Mouse (Mus musculus): Measurements from ENCODE around the gene Zfp27. TPM values are rescaled to one million over a fixed set of nuclear protein-coding genes. Genes with fewer than 3 reads are reported as not detected.
"Not testable (repeated sequence)": the region's sequence is repeated elsewhere in the genome, so short reads cannot be mapped to it uniquely, and the experiment has no call there.

Zfp27 gene
- polyA plus RNA-seq, 1 experiment, result 0.95 TPM

GRCm38 (mm10) chr7:29890501-29890900 is 15.9 kb downstream of the Zfp27 start:
- H3K27ac ChIP-seq (ENCODE audit: control insufficient read depth, insufficient read depth, low read depth, low read length), result no peak overlapping the region
- no peak for TF ChIP-seq CTCF (IDR thresholded peaks at IDR 0.05; ENCODE audit: control insufficient read depth, insufficient read depth, insufficient replicate concordance, low read depth, low read length)
- TF ChIP-seq POLR2A (IDR thresholded peaks at IDR 0.05; ENCODE audit: control insufficient read depth, low read depth, low read length), result no peak
- peaks cover 3% of the 10 kb centered on the region; the same call in 1 of the 2 replicates for H3K4me1 ChIP-seq (ENCODE audit: control insufficient read depth, insufficient read depth, low read length)
- H3K27me3 ChIP-seq (ENCODE audit: control insufficient read depth, insufficient read depth, low read length), result no peaks in the 10 kb centered on the region
- H3K4me3 ChIP-seq (ENCODE audit: control insufficient read depth, low read depth, low read length), result no peak overlapping the region
- H3K36me3 ChIP-seq (ENCODE audit: control insufficient read depth, insufficient read depth, low read length), result no peaks in the 10 kb centered on the region

GRCm38 (mm10) chr7:29880916-29881315 is 25.5 kb downstream of the Zfp27 start:
- Histone ChIP-seq H3K36me3 (ENCODE audit: control insufficient read depth, insufficient read depth, low read length) (no peaks in the 10 kb centered on the region), H3K4me3 (ENCODE audit: control insufficient read depth, low read depth, low read length) (no peak overlapping the region), H3K27ac (ENCODE audit: control insufficient read depth, insufficient read depth, low read depth, low read length) (no peak overlapping the region), H3K4me1 (ENCODE audit: control insufficient read depth, insufficient read depth, low read length) (0 out of 2 replicates have a peak, but pooled peaks cover 2% of the 10 kb centered on the region), H3K27me3 (ENCODE audit: control insufficient read depth, insufficient read depth, low read length) (no peaks in the 10 kb centered on the region)
- TF ChIP-seq POLR2A (IDR thresholded peaks at IDR 0.05; ENCODE audit: control insufficient read depth, low read depth, low read length) (no peak), CTCF (IDR thresholded peaks at IDR 0.05; ENCODE audit: control insufficient read depth, insufficient read depth, insufficient replicate concordance, low read depth, low read length) (no peak)

GRCm38 (mm10) chr7:29880056-29880455 is 26.3 kb downstream of the Zfp27 start:
- H3K4me1 ChIP-seq (ENCODE audit: control insufficient read depth, insufficient read depth, low read length), result 0 out of 2 replicates have a peak, but pooled peaks cover 2% of the 10 kb centered on the region
- no peaks in the 10 kb centered on the region; the same call in 1 of the 2 replicates for H3K36me3 ChIP-seq (ENCODE audit: control insufficient read depth, insufficient read depth, low read length)
- TF ChIP-seq POLR2A (IDR thresholded peaks at IDR 0.05; ENCODE audit: control insufficient read depth, low read depth, low read length), result no peak
- TF ChIP-seq CTCF (IDR thresholded peaks at IDR 0.05; ENCODE audit: control insufficient read depth, insufficient read depth, insufficient replicate concordance, low read depth, low read length), result no peak
- no peak overlapping the region for H3K4me3 ChIP-seq (ENCODE audit: control insufficient read depth, low read depth, low read length)
- H3K27me3 ChIP-seq (ENCODE audit: control insufficient read depth, insufficient read depth, low read length), result no peaks in the 10 kb centered on the region
- H3K27ac ChIP-seq (ENCODE audit: control insufficient read depth, insufficient read depth, low read depth, low read length), result no peak overlapping the region

GRCm38 (mm10) chr7:29877561-29877960 is 28.8 kb downstream of the Zfp27 start:
- not testable (repeated sequence) for H3K27me3 ChIP-seq (ENCODE audit: control insufficient read depth, insufficient read depth, low read length); H3K27ac ChIP-seq (ENCODE audit: control insufficient read depth, insufficient read depth, low read depth, low read length); H3K4me3 ChIP-seq (ENCODE audit: control insufficient read depth, low read depth, low read length); H3K36me3 ChIP-seq (ENCODE audit: control insufficient read depth, insufficient read depth, low read length); H3K4me1 ChIP-seq (ENCODE audit: control insufficient read depth, insufficient read depth, low read length)

GRCm38 (mm10) chr7:29874256-29874655 is 32.1 kb downstream of the Zfp27 start:
- Histone ChIP-seq H3K27ac (ENCODE audit: control insufficient read depth, insufficient read depth, low read depth, low read length) (no peak overlapping the region), H3K36me3 (ENCODE audit: control insufficient read depth, insufficient read depth, low read length) (no peaks in the 10 kb centered on the region; the same call in 1 of the 2 replicates)

GRCm38 (mm10) chr7:29861660-29862059 is 44.7 kb downstream of the Zfp27 start:
- H3K36me3 ChIP-seq (ENCODE audit: control insufficient read depth, insufficient read depth, low read length), result no peaks in the 10 kb centered on the region
- peaks cover 2% of the 10 kb centered on the region; the same call in 1 of the 2 replicates for H3K4me1 ChIP-seq (ENCODE audit: control insufficient read depth, insufficient read depth, low read length)

More at GRCm38 (mm10) chr7:29874256-29874655, 32.1 kb downstream of the Zfp27 start:
- TF ChIP-seq POLR2A (IDR thresholded peaks at IDR 0.05; ENCODE audit: control insufficient read depth, low read depth, low read length), result no peak
- TF ChIP-seq CTCF (IDR thresholded peaks at IDR 0.05; ENCODE audit: control insufficient read depth, insufficient read depth, insufficient replicate concordance, low read depth, low read length), result no peak
- Histone ChIP-seq H3K4me1 (ENCODE audit: control insufficient read depth, insufficient read depth, low read length) (0 out of 2 replicates have a peak, but pooled peaks cover 2% of the 10 kb centered on the region), H3K27me3 (ENCODE audit: control insufficient read depth, insufficient read depth, low read length) (no peaks in the 10 kb centered on the region), H3K4me3 (ENCODE audit: control insufficient read depth, low read depth, low read length) (no peak overlapping the region)

GRCm38 (mm10) chr7:29859532-29860517 is 46.5 kb downstream of the Zfp27 start, which contains the start of gene Zfp420:
TSS of gene Zfp420 (plus strand) at chr7:29859979.
- H3K27me3 ChIP-seq (ENCODE audit: control insufficient read depth, insufficient read depth, low read length), result no peaks in the 10 kb centered on the region
- peak; percentile 65 for TF ChIP-seq POLR2A (IDR thresholded peaks at IDR 0.05; ENCODE audit: control insufficient read depth, low read depth, low read length)
- no peak for TF ChIP-seq CTCF (IDR thresholded peaks at IDR 0.05; ENCODE audit: control insufficient read depth, insufficient read depth, insufficient replicate concordance, low read depth, low read length)
- peak within 1 kb of the TSS; percentile 79 for H3K4me3 ChIP-seq (ENCODE audit: control insufficient read depth, low read depth, low read length)
- H3K27ac ChIP-seq (ENCODE audit: control insufficient read depth, insufficient read depth, low read depth, low read length), result no peak within 1 kb of the TSS; the same call in 1 of the 2 replicates
- peaks cover 2% of the 10 kb centered on the region; the same call in 1 of the 2 replicates for H3K4me1 ChIP-seq (ENCODE audit: control insufficient read depth, insufficient read depth, low read length)
- no peaks in the 10 kb centered on the region for H3K36me3 ChIP-seq (ENCODE audit: control insufficient read depth, insufficient read depth, low read length)

More at GRCm38 (mm10) chr7:29861660-29862059, 44.7 kb downstream of the Zfp27 start:
- Histone ChIP-seq H3K27ac (ENCODE audit: control insufficient read depth, insufficient read depth, low read depth, low read length) (no peak overlapping the region), H3K4me3 (ENCODE audit: control insufficient read depth, low read depth, low read length) (no peak overlapping the region), H3K27me3 (ENCODE audit: control insufficient read depth, insufficient read depth, low read length) (no peaks in the 10 kb centered on the region)
- TF ChIP-seq POLR2A (IDR thresholded peaks at IDR 0.05; ENCODE audit: control insufficient read depth, low read depth, low read length), result no peak
- no peak for TF ChIP-seq CTCF (IDR thresholded peaks at IDR 0.05; ENCODE audit: control insufficient read depth, insufficient read depth, insufficient replicate concordance, low read depth, low read length)
